Mouse (Mus musculus): Measurements from ENCODE around the gene Gm10961. TPM values are rescaled to one million over a fixed set of nuclear protein-coding genes. Genes with fewer than 3 reads are reported as not detected.

Gene Gm10961
- polyA plus RNA-seq, 1 experiment from 2014 or later: not detected

- DNase-seq (ENCODE audit: low spot score): no peak
Observed at GRCm38 (mm10) chr3:107656888-107657287, 25.8 kb downstream of the Gm10961 start.

- no peak for DNase-seq (ENCODE audit: low spot score)
Observed at GRCm38 (mm10) chr3:107659000-107659399, 27.9 kb downstream of the Gm10961 start.

GRCm38 (mm10) chr3:107664641-107665040, 33.5 kb downstream of the Gm10961 start:
- DNase-seq (ENCODE audit: low spot score): no peak

- no peak for DNase-seq (ENCODE audit: low spot score)
Observed at GRCm38 (mm10) chr3:107667426-107667825, 36.3 kb downstream of the Gm10961 start.

DNA sequence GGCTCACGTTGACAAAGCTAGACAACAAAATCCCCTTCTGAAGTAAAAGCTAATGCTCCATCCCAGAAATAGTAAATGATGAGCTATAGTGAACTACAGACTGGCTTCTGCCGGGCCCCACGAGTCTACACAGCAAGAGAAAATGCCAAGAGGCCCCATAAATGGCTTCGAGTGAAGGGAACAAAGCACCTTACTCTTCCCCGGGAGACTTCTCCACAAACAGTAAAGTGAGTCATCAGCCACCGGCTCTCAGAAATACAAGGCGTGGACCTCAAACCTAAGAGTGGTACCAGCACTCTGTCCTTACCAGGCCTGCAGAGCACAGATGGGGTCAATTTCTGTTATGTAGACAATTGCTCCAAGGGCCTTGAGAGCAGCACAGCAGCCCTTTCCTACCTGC, 37.7 kb downstream of the Gm10961 start:
- DNase-seq (ENCODE audit: low spot score): no peak

GRCm38 (mm10) chr3:107670500-107670899, 39.4 kb downstream of the Gm10961 start:
- DNase-seq (ENCODE audit: low spot score): no peak

- DNase-seq (ENCODE audit: low spot score): no peak
Observed at GRCm38 (mm10) chr3:107671509-107671908, 40.4 kb downstream of the Gm10961 start.

GRCm38 (mm10) chr3:107680790-107681576, 49.9 kb downstream of the Gm10961 start:
- no peak for DNase-seq (ENCODE audit: low spot score)

Other genes with a start within 250 kb of the Gm10961 start
- not detected in 2 replicates for gene Kcnc4, start 171.8 kb upstream of the Gm10961 start, polyA plus RNA-seq (2015; fragmentation: Nextera tagmentation; extraction: Ambion mirVana)
- 0.17 and 0.33 TPM in 2 replicates for gene Slc6a17, start 113.3 kb upstream of the Gm10961 start, polyA plus RNA-seq (2015; fragmentation: Nextera tagmentation; extraction: Ambion mirVana)
- not detected in 2 replicates for gene Ubl4b, start 76.2 kb upstream of the Gm10961 start, polyA plus RNA-seq (2015; fragmentation: Nextera tagmentation; extraction: Ambion mirVana)
- 0.44 and 0.54 TPM in 2 replicates for gene Alx3, start 36.3 kb upstream of the Gm10961 start, polyA plus RNA-seq (2015; fragmentation: Nextera tagmentation; extraction: Ambion mirVana)
- 30.5 and 33.4 TPM in 2 replicates for gene Strip1, start 372 bp downstream of the Gm10961 start, polyA plus RNA-seq (2015; fragmentation: Nextera tagmentation; extraction: Ambion mirVana)
- gene Ahcyl1, start 65.2 kb downstream of the Gm10961 start, polyA plus RNA-seq (2015; fragmentation: Nextera tagmentation; extraction: Ambion mirVana): 39.2 and 43.9 TPM in 2 replicates
- 6.0 and 6.5 TPM in 2 replicates for gene Csf1, start 129.1 kb downstream of the Gm10961 start, polyA plus RNA-seq (2015; fragmentation: Nextera tagmentation; extraction: Ambion mirVana)
- gene Eps8l3, start 245.9 kb downstream of the Gm10961 start, polyA plus RNA-seq (2015; fragmentation: Nextera tagmentation; extraction: Ambion mirVana): 0.12 and 0.13 TPM in 2 replicates

Measured in thymus, postnatal 0 days (tissue).